Mouse (Mus musculus): ENCODE data around the gene Adprh. TPM values are rescaled to one million over a fixed set of nuclear protein-coding genes. Genes with fewer than 3 reads are reported as not detected.

The Adprh gene
- polyA plus RNA-seq, 1 experiment from 2014 or later = 84.7 TPM

- H3K9ac ChIP-seq = no peak within 1 kb of the TSS
- WGBS = 68% methylated on average over 11 of the region's 11 CpGs
- H3K27ac ChIP-seq = no peak within 1 kb of the TSS
- 0 out of 2 replicates have a peak, but pooled peaks cover 3% of the 10 kb centered on the region for H3K4me1 ChIP-seq (replicated peaks)
- no peak within 1 kb of the TSS for H3K4me2 ChIP-seq (replicated peaks)
- H3K9me3 ChIP-seq = no peaks in the 10 kb centered on the region
- peak; percentile 66 for ATAC-seq
- no peak within 1 kb of the TSS for H3K4me3 ChIP-seq (replicated peaks)
- no peaks in the 10 kb centered on the region for H3K36me3 ChIP-seq
- no peaks in the 10 kb centered on the region for H3K27me3 ChIP-seq (replicated peaks)
Observed at GRCm38 (mm10) chr16:38432498-38433425, 19.7 kb downstream of the Adprh start, which contains the start of gene Pla1a. Gene Pla1a (minus strand): TSS chr16:38433145.

GRCm38 (mm10) chr16:38431446-38432185 is 20.9 kb downstream of the Adprh start:
- Histone ChIP-seq H3K36me3 (no peaks in the 10 kb centered on the region), H3K9ac (no peak overlapping the region), H3K4me3 (replicated peaks) (no peak overlapping the region), H3K27ac (no peak overlapping the region), H3K27me3 (replicated peaks) (no peaks in the 10 kb centered on the region), H3K4me1 (replicated peaks) (0 out of 2 replicates have a peak, but pooled peaks cover 3% of the 10 kb centered on the region), H3K4me2 (replicated peaks) (peak overlapping the region; percentile 9; the same call in 1 of the 2 replicates), H3K9me3 (no peaks in the 10 kb centered on the region)
- WGBS = 39% methylated on average over 13 of the region's 13 CpGs
- no peak for ATAC-seq

- no peaks in the 10 kb centered on the region for H3K36me3 ChIP-seq
- H3K27ac ChIP-seq = no peak overlapping the region
- H3K4me3 ChIP-seq (replicated peaks) = no peak overlapping the region
- no peaks in the 10 kb centered on the region for H3K4me1 ChIP-seq (replicated peaks)
- no peaks in the 10 kb centered on the region for H3K27me3 ChIP-seq (replicated peaks)
- H3K9me3 ChIP-seq = no peaks in the 10 kb centered on the region
- H3K4me2 ChIP-seq (replicated peaks) = no peak overlapping the region
- no peak for ATAC-seq
- WGBS = 80% methylated on average over 1 of the region's 1 CpGs
- H3K9ac ChIP-seq = no peak overlapping the region
Observed at GRCm38 (mm10) chr16:38425799-38426198, 26.7 kb downstream of the Adprh start.

- no peak overlapping the region for H3K4me3 ChIP-seq (replicated peaks)
- no peak overlapping the region for H3K4me2 ChIP-seq (replicated peaks)
- no peak overlapping the region for H3K9ac ChIP-seq
- no peaks in the 10 kb centered on the region for H3K27me3 ChIP-seq (replicated peaks)
- ATAC-seq = no peak
- no peaks in the 10 kb centered on the region for H3K4me1 ChIP-seq (replicated peaks)
- H3K9me3 ChIP-seq = no peaks in the 10 kb centered on the region
- H3K27ac ChIP-seq = no peak overlapping the region
- no peaks in the 10 kb centered on the region for H3K36me3 ChIP-seq
- 89% methylated on average over 2 of the region's 2 CpGs for WGBS
Observed at GRCm38 (mm10) chr16:38425374-38425773, 27.1 kb downstream of the Adprh start.

DNA sequence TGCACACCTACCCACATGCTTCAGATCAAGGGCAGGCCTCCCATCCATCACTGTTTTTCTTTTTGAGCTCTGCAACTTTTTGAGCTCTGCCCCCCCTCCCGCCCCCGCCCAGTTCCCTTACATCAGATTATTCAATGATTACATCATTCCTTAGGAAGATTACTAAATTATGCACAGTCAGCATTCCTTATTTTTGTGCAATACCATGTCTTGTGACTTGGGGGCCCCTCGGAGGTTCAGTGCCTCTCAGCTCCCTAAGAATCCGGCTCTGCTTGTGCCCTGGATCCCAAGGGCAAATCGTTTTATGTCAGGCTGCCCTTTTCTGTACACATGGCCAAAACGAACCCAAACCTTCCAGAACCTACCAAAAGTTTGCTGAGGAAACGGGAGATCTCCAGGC is 37.5 kb downstream of the Adprh start:
- Histone ChIP-seq H3K36me3 (no peaks in the 10 kb centered on the region), H3K4me3 (replicated peaks) (no peak overlapping the region), H3K9ac (no peak overlapping the region), H3K4me2 (replicated peaks) (no peak overlapping the region), H3K9me3 (no peaks in the 10 kb centered on the region), H3K27me3 (replicated peaks) (no peaks in the 10 kb centered on the region), H3K27ac (no peak overlapping the region), H3K4me1 (replicated peaks) (no peaks in the 10 kb centered on the region)
- no peak for ATAC-seq
- WGBS = 76% methylated on average over 7 of the region's 7 CpGs

GRCm38 (mm10) chr16:38408416-38408815 is 44.1 kb downstream of the Adprh start:
- Histone ChIP-seq H3K4me3 (replicated peaks) (no peak overlapping the region), H3K36me3 (no peaks in the 10 kb centered on the region), H3K9me3 (no peaks in the 10 kb centered on the region), H3K4me2 (replicated peaks) (no peak overlapping the region), H3K27me3 (replicated peaks) (no peaks in the 10 kb centered on the region), H3K9ac (no peak overlapping the region), H3K27ac (no peak overlapping the region), H3K4me1 (replicated peaks) (no peaks in the 10 kb centered on the region)
- 93% methylated on average over 8 of the region's 8 CpGs for WGBS
- no peak for ATAC-seq

GRCm38 (mm10) chr16:38407584-38407983 is 44.9 kb downstream of the Adprh start:
- no peak overlapping the region for H3K27ac ChIP-seq
- H3K4me1 ChIP-seq (replicated peaks) = no peaks in the 10 kb centered on the region
- H3K9me3 ChIP-seq = no peaks in the 10 kb centered on the region
- WGBS = 44% methylated on average over 5 of the region's 5 CpGs
- ATAC-seq = no peak
- no peak overlapping the region for H3K4me2 ChIP-seq (replicated peaks)
- no peaks in the 10 kb centered on the region for H3K36me3 ChIP-seq
- H3K4me3 ChIP-seq (replicated peaks) = no peak overlapping the region
- H3K27me3 ChIP-seq (replicated peaks) = no peaks in the 10 kb centered on the region
- no peak overlapping the region for H3K9ac ChIP-seq

- Histone ChIP-seq H3K4me2 (replicated peaks) (no peak overlapping the region), H3K27ac (no peak overlapping the region), H3K36me3 (no peaks in the 10 kb centered on the region), H3K4me1 (replicated peaks) (no peaks in the 10 kb centered on the region), H3K27me3 (replicated peaks) (no peaks in the 10 kb centered on the region), H3K4me3 (replicated peaks) (no peak overlapping the region), H3K9me3 (no peaks in the 10 kb centered on the region), H3K9ac (no peak overlapping the region)
- WGBS = 82% methylated on average over 6 of the region's 6 CpGs
- 0 out of 2 replicates have a peak, but pooled peaks have one; percentile 15 for ATAC-seq
Observed at GRCm38 (mm10) chr16:38406708-38407107, 45.8 kb downstream of the Adprh start.

GRCm38 (mm10) chr16:38406293-38406692 is 46.2 kb downstream of the Adprh start:
- H3K4me1 ChIP-seq (replicated peaks) = no peaks in the 10 kb centered on the region
- no peak overlapping the region for H3K4me2 ChIP-seq (replicated peaks)
- H3K4me3 ChIP-seq (replicated peaks) = no peak overlapping the region
- H3K27me3 ChIP-seq (replicated peaks) = no peaks in the 10 kb centered on the region
- no peaks in the 10 kb centered on the region for H3K36me3 ChIP-seq
- no peak overlapping the region for H3K9ac ChIP-seq
- H3K9me3 ChIP-seq = no peaks in the 10 kb centered on the region
- no peak overlapping the region for H3K27ac ChIP-seq
- ATAC-seq = no peak
- WGBS = 79% methylated on average over 5 of the region's 5 CpGs

DNA sequence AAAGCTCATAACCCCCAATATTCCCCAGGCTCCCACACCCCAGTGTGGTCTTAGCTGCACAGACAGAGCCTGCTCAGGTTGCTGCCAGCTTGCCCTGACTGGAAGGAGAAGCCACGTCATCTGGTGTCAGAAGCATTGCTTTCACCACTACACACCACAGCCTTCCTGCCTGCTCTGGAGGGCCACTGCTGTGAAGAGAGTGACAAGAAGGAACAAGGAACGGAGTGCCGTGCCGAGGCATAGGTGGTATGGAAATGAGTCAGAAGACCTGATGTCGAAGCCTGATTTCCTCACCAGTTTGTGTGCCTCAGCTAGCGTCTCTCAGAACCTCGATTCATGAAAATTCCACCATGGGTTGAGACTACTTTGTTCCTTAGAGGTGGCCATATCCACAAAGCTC is 48.9 kb downstream of the Adprh start:
- Histone ChIP-seq H3K4me3 (replicated peaks) (no peak overlapping the region), H3K27me3 (replicated peaks) (no peaks in the 10 kb centered on the region), H3K9me3 (no peaks in the 10 kb centered on the region), H3K4me2 (replicated peaks) (no peak overlapping the region), H3K4me1 (replicated peaks) (peaks cover 13% of the 10 kb centered on the region), H3K27ac (no peak overlapping the region), H3K36me3 (no peaks in the 10 kb centered on the region), H3K9ac (no peak overlapping the region)
- ATAC-seq = no peak
- WGBS = 82% methylated on average over 7 of the region's 7 CpGs

DNA sequence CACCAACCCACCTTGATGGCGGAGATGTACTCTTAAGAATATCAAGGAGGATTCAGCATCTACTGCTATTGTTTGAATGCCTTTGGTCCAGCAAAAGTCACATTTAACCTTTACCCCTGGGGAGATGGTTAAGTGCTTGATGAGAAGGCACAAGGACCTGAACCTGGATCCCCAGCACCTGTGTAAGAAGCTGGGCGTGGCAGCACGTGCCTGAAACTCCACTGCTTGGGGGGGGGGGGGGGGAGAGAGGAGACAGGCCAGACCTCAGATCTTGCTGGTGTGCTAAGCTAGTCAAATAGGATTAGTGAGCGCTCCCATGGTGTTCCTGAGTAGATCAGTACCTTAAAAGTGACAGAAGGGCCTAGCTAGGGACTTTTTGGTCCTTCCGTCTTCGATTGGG is 51.0 kb downstream of the Adprh start:
- Histone ChIP-seq H3K27me3 (replicated peaks) (no peaks in the 10 kb centered on the region), H3K27ac (no peak overlapping the region), H3K4me3 (replicated peaks) (no peak overlapping the region), H3K36me3 (no peaks in the 10 kb centered on the region), H3K4me1 (replicated peaks) (peaks cover 13% of the 10 kb centered on the region), H3K9me3 (no peaks in the 10 kb centered on the region), H3K9ac (no peak overlapping the region), H3K4me2 (replicated peaks) (no peak overlapping the region)
- ATAC-seq = no peak
- 86% methylated on average over 6 of the region's 6 CpGs for WGBS

DNA sequence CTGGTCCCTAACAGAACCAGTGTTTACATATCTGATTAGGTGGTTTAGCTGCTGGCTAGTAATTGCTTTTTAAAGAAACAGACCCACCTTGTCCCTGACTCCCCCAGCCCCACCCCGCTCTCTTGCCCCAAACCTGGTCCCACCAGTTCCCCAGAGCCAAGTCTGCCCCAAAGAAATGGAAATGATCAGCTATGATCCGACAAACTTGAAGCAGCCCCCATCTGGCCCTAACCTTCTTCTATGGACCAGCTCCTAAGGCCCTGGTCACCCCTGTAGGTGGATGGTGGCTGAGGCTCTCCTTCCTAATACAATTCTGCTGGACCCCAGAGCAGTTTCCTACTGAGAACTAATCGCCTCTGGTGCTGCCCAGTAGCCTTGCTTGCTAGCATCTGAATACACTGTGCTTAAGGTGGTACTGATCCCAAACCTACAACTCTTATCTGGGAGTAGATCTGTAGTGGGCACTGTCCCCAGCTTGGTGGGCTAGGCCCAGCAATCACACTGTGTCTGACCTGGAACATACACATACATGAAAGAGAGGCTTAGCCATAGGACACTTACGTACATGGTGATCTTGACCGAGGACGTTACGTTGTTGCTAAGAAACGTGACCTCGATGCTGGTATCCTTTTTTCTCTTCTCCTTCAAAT is 52.1 kb downstream of the Adprh start:
- no peak overlapping the region for H3K27ac ChIP-seq
- H3K4me3 ChIP-seq (replicated peaks) = 0 out of 2 replicates have a peak overlapping the region, but pooled peaks have one; percentile 20
- no peaks in the 10 kb centered on the region for H3K27me3 ChIP-seq (replicated peaks)
- no peaks in the 10 kb centered on the region for H3K9me3 ChIP-seq
- no peak overlapping the region for H3K9ac ChIP-seq
- no peak for ATAC-seq
- no peaks in the 10 kb centered on the region for H3K36me3 ChIP-seq
- peaks cover 15% of the 10 kb centered on the region for H3K4me1 ChIP-seq (replicated peaks)
- 71% methylated on average over 9 of the region's 9 CpGs for WGBS
- H3K4me2 ChIP-seq (replicated peaks) = peak overlapping the region; percentile 58

All from intestine, embryonic 15.5 days (tissue).